Mouse (Mus musculus): ENCODE measurements around the gene Shisa7.
"Not testable (repeated sequence)": the region's sequence is repeated elsewhere in the genome, so short reads cannot be mapped to it uniquely, and the experiment has no call there.

Gene Shisa7

DNA sequence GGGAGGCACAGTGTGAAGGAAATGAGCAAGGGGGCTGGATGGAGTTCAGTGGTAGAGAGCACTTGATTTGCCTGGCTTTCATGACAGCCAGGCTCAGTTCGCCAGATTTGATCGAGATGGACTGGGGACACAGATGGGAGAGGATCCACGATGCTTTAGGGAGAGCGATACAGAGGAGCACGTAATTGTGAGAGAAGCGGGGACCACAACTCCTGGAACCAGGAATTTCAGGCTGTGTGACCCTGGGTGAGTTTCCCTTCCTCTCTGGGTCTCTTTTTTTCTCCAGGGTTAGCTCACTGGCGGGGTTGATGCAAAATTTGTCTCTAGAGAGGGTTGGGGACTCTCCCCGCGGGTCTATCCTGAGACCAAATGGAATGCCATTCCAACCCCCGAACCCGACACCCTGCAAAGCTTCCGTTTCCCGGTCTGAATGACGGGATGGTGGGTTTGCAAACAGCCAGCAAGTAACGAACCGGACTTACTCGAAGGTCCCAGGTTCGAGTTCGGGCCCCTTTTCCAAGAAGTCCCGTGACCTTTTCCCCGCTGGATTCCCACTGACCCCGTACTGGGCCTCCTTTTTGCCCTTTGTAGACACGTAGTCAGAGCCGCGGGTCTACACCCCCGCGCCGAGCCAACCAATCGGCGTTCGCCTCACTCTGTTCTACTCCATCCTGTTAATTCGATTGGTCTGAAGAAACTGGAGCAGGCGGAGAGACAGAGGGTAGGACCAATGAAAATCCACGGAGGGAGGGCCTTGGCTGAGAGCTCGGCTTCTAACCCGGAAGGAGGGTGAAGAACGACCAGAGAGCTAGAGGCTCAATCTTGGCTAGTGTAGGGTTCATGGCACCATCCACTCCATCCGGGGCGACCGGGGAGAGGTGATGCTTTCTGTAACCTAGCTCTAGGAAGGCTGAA lies 21.3 kb upstream of the Shisa7 start:
- H3K4me1 ChIP-seq (replicated peaks; ENCODE audit: low read depth, low read length) = peaks cover 52% of the 10 kb centered on the region
- TF ChIP-seq POU5F1 (IDR thresholded peaks at IDR 0.05; ENCODE audit: borderline replicate concordance, low read length) = no peak
- no peak; the same call in 1 of the 2 replicates for TF ChIP-seq NANOG (IDR thresholded peaks at IDR 0.05; ENCODE audit: borderline replicate concordance, low read length)
- TF ChIP-seq CTCF (conservative IDR thresholded peaks at IDR 0.05; ENCODE audit: low read length) = no peak
- peak overlapping the region; percentile 83 for H3K4me3 ChIP-seq (replicated peaks; ENCODE audit: low read length)
- H3K9me3 ChIP-seq (ENCODE audit: low read length) = no peaks in the 10 kb centered on the region; the same call in 1 of the 2 replicates
- H3K27me3 ChIP-seq (ENCODE audit: insufficient read depth, low read length) = no peaks in the 10 kb centered on the region
- H3K36me3 ChIP-seq (ENCODE audit: insufficient read depth, low read length) = no peaks in the 10 kb centered on the region

DNA sequence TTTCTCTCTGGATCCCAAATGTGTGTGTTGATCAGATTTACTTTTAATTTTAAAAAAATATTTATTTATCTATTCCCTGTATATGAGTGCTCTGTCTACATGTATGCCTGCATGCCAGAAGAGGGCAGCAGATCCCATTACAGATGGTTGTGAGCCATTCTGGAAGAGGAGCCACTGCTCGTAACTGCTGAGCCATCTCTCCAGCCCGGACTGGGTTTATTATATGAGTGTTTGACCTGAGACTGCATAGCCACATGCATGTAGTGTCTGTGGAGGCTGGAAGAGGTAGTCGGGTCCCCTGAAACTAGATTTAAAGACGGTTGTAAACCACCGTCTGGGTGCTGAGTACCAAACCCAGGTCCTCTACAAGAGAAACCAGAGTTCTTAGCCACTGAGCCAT lies 20.6 kb upstream of the Shisa7 start:
- Histone ChIP-seq H3K4me3 (replicated peaks; ENCODE audit: low read length) (peak overlapping the region; percentile 83), H3K36me3 (ENCODE audit: insufficient read depth, low read length) (no peaks in the 10 kb centered on the region), H3K4me1 (replicated peaks; ENCODE audit: low read depth, low read length) (peaks cover 45% of the 10 kb centered on the region), H3K9me3 (ENCODE audit: low read length) (no peaks in the 10 kb centered on the region; the same call in 1 of the 2 replicates), H3K27me3 (ENCODE audit: insufficient read depth, low read length) (no peaks in the 10 kb centered on the region)
- TF ChIP-seq CTCF (conservative IDR thresholded peaks at IDR 0.05; ENCODE audit: low read length) (peak; percentile 45), POU5F1 (IDR thresholded peaks at IDR 0.05; ENCODE audit: borderline replicate concordance, low read length) (no peak), NANOG (IDR thresholded peaks at IDR 0.05; ENCODE audit: borderline replicate concordance, low read length) (no peak)

DNA sequence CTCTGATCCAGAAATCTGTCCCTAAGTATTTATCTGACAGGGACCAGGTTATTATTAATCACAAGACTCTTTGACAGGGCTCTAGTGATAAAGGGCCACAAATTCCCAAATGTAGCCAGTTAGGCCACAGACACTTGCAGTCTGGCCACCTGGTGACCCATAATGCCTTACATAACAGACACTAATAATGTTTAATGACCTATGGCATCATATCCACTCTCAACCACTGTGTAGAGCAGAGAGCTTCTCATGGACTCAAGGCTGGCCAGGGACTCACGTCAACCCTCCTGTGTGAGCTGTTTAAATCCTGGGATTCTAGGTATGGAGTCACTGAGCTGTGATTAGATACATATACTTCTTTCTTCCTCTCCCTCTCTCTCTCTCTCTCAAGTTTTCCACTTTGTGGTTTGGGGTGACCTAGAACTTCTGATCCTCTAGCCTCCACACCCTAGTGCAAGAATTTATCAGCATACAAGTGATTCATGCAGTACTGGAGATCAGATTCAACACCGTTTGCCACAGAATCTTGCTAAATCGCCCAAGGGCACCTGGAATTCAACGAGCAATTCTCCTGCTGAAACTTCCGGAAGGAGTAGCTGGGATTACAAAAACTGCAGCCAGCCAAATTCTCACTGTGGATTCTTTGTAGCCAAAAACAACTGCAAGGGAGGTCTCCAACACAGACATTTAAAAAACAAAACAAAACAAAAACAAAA lies 19.8 kb upstream of the Shisa7 start:
- no peaks in the 10 kb centered on the region for H3K36me3 ChIP-seq (ENCODE audit: insufficient read depth, low read length)
- peaks cover 37% of the 10 kb centered on the region for H3K4me1 ChIP-seq (replicated peaks; ENCODE audit: low read depth, low read length)
- TF ChIP-seq NANOG (IDR thresholded peaks at IDR 0.05; ENCODE audit: borderline replicate concordance, low read length) (no peak), CTCF (conservative IDR thresholded peaks at IDR 0.05; ENCODE audit: low read length) (no peak), POU5F1 (IDR thresholded peaks at IDR 0.05; ENCODE audit: borderline replicate concordance, low read length) (no peak)
- H3K4me3 ChIP-seq (replicated peaks; ENCODE audit: low read length) = no peak overlapping the region
- H3K27me3 ChIP-seq (ENCODE audit: insufficient read depth, low read length) = no peaks in the 10 kb centered on the region
- H3K9me3 ChIP-seq (ENCODE audit: low read length) = no peaks in the 10 kb centered on the region

DNA sequence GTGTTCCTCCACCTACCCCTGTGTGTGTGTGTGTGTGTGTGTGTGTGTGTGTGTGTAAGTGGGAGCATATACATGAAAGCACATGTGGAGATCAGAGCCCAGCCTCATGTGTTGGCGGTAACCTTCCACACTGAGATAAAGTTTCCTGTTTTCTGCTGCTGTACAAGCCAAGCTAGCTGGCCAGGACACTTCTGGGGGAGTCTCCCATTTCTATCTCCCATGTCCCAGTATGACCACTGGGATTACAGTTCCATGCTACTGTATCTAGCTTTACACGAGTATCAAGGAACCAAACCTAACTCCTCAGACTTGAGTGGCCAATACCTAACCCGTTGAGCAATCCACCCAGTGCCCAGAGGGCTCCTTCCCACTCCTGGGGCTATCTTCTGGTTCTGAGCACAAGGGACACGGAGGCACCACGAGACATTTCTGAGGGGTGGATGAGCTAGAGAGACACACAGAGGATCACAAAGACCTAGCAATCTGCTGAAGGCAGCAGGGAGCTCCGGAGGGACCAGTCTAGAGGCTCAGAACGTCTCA lies 19.1 kb upstream of the Shisa7 start:
- H3K4me1 ChIP-seq (replicated peaks; ENCODE audit: low read depth, low read length) = peaks cover 32% of the 10 kb centered on the region
- H3K27me3 ChIP-seq (ENCODE audit: insufficient read depth, low read length) = peaks cover 5% of the 10 kb centered on the region
- H3K9me3 ChIP-seq (ENCODE audit: low read length) = no peaks in the 10 kb centered on the region
- no peak overlapping the region for H3K4me3 ChIP-seq (replicated peaks; ENCODE audit: low read length)
- TF ChIP-seq CTCF (conservative IDR thresholded peaks at IDR 0.05; ENCODE audit: low read length) (no peak), POU5F1 (IDR thresholded peaks at IDR 0.05; ENCODE audit: borderline replicate concordance, low read length) (no peak), NANOG (IDR thresholded peaks at IDR 0.05; ENCODE audit: borderline replicate concordance, low read length) (no peak)
- no peaks in the 10 kb centered on the region for H3K36me3 ChIP-seq (ENCODE audit: insufficient read depth, low read length)

DNA sequence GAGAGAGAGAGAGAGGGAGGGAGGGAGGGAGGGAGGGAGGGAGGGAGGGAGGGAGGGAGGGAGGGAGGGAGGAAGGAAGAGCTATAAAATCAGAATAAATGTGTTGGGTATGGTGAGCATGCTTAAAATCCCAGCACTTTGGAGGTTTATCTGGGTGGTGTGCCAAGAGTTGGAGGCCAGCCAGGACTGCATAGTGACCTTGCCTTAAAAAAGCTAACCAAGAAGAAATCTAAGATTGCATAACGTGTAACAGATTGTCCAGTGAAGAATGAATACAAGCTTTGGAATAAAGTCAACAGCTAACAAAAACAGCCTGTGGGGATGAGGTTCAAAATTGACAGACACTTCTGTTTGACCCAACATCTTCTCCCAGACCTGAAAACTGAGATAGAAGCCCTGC lies 18.5 kb upstream of the Shisa7 start:
- TF ChIP-seq NANOG (IDR thresholded peaks at IDR 0.05; ENCODE audit: borderline replicate concordance, low read length) (no peak), POU5F1 (IDR thresholded peaks at IDR 0.05; ENCODE audit: borderline replicate concordance, low read length) (no peak), CTCF (conservative IDR thresholded peaks at IDR 0.05; ENCODE audit: low read length) (no peak)
- Histone ChIP-seq H3K27me3 (ENCODE audit: insufficient read depth, low read length) (peaks cover 7% of the 10 kb centered on the region), H3K4me1 (replicated peaks; ENCODE audit: low read depth, low read length) (peaks cover 29% of the 10 kb centered on the region), H3K4me3 (replicated peaks; ENCODE audit: low read length) (no peak overlapping the region), H3K9me3 (ENCODE audit: low read length) (no peaks in the 10 kb centered on the region), H3K36me3 (ENCODE audit: insufficient read depth, low read length) (no peaks in the 10 kb centered on the region)

DNA sequence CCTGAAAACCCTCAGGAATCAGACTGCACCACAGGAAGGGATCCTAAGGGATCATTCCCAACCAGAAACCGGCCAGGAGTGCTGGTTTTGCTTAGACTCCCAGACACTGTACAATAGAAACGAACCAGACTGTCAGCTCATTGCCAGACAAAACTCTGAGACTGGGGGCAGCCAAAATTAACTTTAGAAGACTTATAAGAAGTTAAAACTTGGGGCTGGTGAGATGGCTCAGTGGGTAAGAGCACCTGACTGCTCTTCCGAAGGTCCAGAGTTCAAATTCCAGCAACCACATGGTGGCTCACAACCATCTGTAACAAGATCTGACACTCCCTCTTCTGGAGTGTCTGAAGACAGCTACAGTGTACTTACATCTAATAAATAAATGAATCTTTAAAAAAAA lies 16.4 kb upstream of the Shisa7 start:
- peaks cover 22% of the 10 kb centered on the region for H3K4me1 ChIP-seq (replicated peaks; ENCODE audit: low read depth, low read length)
- H3K9me3 ChIP-seq (ENCODE audit: low read length); H3K4me3 ChIP-seq (replicated peaks; ENCODE audit: low read length); H3K27me3 ChIP-seq (ENCODE audit: insufficient read depth, low read length); H3K36me3 ChIP-seq (ENCODE audit: insufficient read depth, low read length): not testable (repeated sequence)

DNA sequence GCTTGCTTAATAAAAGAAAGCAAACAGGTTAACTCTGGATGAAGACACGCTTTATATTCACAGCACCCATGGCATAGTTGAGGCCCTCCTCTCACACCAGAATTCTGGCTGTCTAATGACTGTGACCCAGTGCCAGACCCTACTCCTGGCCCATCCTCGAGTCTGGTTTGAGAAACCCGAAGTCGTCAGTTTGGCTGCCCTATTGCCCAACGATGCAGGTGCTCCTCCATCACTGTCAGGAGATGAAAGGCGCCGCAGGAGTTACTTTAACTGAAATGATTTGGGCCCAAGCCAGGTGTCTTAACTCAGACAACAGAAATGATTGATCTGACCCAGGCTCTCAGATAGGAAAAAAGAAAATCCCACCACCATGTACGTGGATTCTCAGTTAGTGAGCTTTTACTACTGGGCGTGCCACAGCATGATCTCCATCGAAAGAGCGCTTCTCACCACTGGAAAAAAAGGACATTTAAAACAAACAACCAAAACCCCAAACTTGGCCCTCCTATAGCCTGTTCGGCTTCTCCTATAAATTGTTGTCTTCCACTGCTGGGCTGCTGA lies 15.0 kb upstream of the Shisa7 start:
- H3K4me3 ChIP-seq (replicated peaks; ENCODE audit: low read length) = no peak overlapping the region
- peaks cover 7% of the 10 kb centered on the region for H3K27me3 ChIP-seq (ENCODE audit: insufficient read depth, low read length)
- H3K36me3 ChIP-seq (ENCODE audit: insufficient read depth, low read length) = no peaks in the 10 kb centered on the region
- H3K4me1 ChIP-seq (replicated peaks; ENCODE audit: low read depth, low read length) = peaks cover 10% of the 10 kb centered on the region
- TF ChIP-seq NANOG (IDR thresholded peaks at IDR 0.05; ENCODE audit: borderline replicate concordance, low read length) (no peak), POU5F1 (IDR thresholded peaks at IDR 0.05; ENCODE audit: borderline replicate concordance, low read length) (no peak), CTCF (conservative IDR thresholded peaks at IDR 0.05; ENCODE audit: low read length) (no peak)
- H3K9me3 ChIP-seq (ENCODE audit: low read length) = no peaks in the 10 kb centered on the region

DNA sequence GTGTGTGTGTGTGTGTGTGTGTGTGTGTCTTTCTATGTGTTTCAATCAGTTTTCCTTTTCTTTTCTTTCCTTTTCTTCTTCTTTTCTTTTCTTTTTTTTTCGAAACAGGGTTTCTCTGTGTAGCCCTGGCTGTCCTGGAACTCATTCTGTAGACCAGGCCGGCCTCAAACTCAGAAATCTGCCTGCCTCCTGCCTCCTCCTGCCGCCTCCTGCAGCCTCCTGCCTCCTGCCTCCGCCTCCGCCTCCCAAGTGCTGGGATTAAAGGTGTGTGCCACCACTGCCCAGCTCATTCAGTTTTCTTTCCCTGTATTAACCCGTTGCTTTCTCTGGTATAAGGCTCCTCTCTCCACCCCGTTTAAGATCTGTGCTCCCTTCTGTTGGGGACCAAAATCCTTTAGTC lies 12.8 kb upstream of the Shisa7 start:
- H3K4me3 ChIP-seq (replicated peaks; ENCODE audit: low read length) = no peak overlapping the region
- H3K36me3 ChIP-seq (ENCODE audit: insufficient read depth, low read length) = no peaks in the 10 kb centered on the region
- peaks cover 7% of the 10 kb centered on the region for H3K27me3 ChIP-seq (ENCODE audit: insufficient read depth, low read length)
- H3K9me3 ChIP-seq (ENCODE audit: low read length) = no peaks in the 10 kb centered on the region
- peaks cover 8% of the 10 kb centered on the region; the same call in 1 of the 2 replicates for H3K4me1 ChIP-seq (replicated peaks; ENCODE audit: low read depth, low read length)
- TF ChIP-seq POU5F1 (IDR thresholded peaks at IDR 0.05; ENCODE audit: borderline replicate concordance, low read length) (no peak), NANOG (IDR thresholded peaks at IDR 0.05; ENCODE audit: borderline replicate concordance, low read length) (no peak), CTCF (conservative IDR thresholded peaks at IDR 0.05; ENCODE audit: low read length) (no peak)

All from E14TG2a.4 (cell line).